Mouse (Mus musculus) hindbrain, embryonic 11.5 days (tissue): Measurements from ENCODE around the gene Gm20708. TPM values are rescaled to one million over a fixed set of nuclear protein-coding genes. Genes with fewer than 3 reads are reported as not detected.
A peak's percentile ranks its signal among the peaks of the same experiment; 100 is the strongest.

Experiments used
- ATAC-seq: fragments of 200-750 bp; cut with Nextera tagmentation; 2 replicates; pipeline ENCODE4 v1.8.0; 2017; ENCODE audit warnings: mild to moderate bottlenecking, moderate TSS enrichment, moderate library complexity; ENCODE audit not compliant: low FRiP score
- DNase-seq: peaks from one replicate; pipeline ENCODE4 v3.0.0-alpha.2; 2015; ENCODE audit warnings: low spot score
- H3K27ac ChIP-seq: fragments of 300-500 bp; sonication (generic); 2 replicates; pipeline ENCODE4 v1.5.1; 2014; ENCODE audit warnings: mild to moderate bottlenecking, low read depth, low read length
- H3K27me3 ChIP-seq: fragments of 300-500 bp; sonication (generic); 2 replicates; pipeline ENCODE4 v1.6.1; 2014; ENCODE audit warnings: mild to moderate bottlenecking, low read length, moderate library complexity, mixed read lengths; ENCODE audit not compliant: control insufficient read depth, insufficient read depth
- H3K36me3 ChIP-seq: fragments of 300-500 bp; sonication (generic); 2 replicates; pipeline ENCODE4 v1.6.1; 2014; ENCODE audit warnings: mild to moderate bottlenecking, low read length, moderate library complexity, mixed read lengths; ENCODE audit not compliant: control insufficient read depth, insufficient read depth
- H3K4me1 ChIP-seq: fragments of 300-500 bp; sonication (generic); replicated peaks from 2 replicates; pipeline ENCODE4 v1.6.1; 2014; ENCODE audit warnings: low read length, mixed read lengths; ENCODE audit not compliant: control insufficient read depth, insufficient read depth
- H3K4me2 ChIP-seq: fragments of 300-500 bp; sonication (generic); replicated peaks from 2 replicates; pipeline ENCODE4 v1.6.1; 2014; ENCODE audit warnings: mild to moderate bottlenecking, low read depth, low read length
- H3K4me3 ChIP-seq: fragments of 300-500 bp; sonication (generic); 2 replicates; pipeline ENCODE4 v1.5.1; 2014; ENCODE audit warnings: low read depth, low read length
- H3K9ac ChIP-seq: fragments of 300-500 bp; sonication (generic); 2 replicates; pipeline ENCODE4 v1.6.1; 2014; ENCODE audit warnings: low read depth, low read length
- H3K9me3 ChIP-seq: fragments of 300-500 bp; sonication (generic); 2 replicates; pipeline ENCODE4 v1.6.1; 2016; ENCODE audit warnings: low read length; ENCODE audit not compliant: control insufficient read depth
- WGBS: fragments of 180-500 bp; shearing (Covaris S2); extraction: QIAGEN DNeasy Blood & Tissue Kit; methylation state at CpG from one replicate; pipeline ENCODE4 v1.1.7; 2014; 5-methylcytosine and 5-hydroxymethylcytosine counted together
- polyA plus RNA-seq: library from polyadenylated mRNA; unstranded; fragments of >200 nt; fragmentation: Nextera tagmentation; extraction: Ambion mirVana; gene quantifications from 2 replicates; pipeline ENCODE4 v1.2.1, GENCODE M21; 2014

Gm20708 gene
- polyA plus RNA-seq, 1 experiment from 2014 or later = 0.83 TPM

DNA sequence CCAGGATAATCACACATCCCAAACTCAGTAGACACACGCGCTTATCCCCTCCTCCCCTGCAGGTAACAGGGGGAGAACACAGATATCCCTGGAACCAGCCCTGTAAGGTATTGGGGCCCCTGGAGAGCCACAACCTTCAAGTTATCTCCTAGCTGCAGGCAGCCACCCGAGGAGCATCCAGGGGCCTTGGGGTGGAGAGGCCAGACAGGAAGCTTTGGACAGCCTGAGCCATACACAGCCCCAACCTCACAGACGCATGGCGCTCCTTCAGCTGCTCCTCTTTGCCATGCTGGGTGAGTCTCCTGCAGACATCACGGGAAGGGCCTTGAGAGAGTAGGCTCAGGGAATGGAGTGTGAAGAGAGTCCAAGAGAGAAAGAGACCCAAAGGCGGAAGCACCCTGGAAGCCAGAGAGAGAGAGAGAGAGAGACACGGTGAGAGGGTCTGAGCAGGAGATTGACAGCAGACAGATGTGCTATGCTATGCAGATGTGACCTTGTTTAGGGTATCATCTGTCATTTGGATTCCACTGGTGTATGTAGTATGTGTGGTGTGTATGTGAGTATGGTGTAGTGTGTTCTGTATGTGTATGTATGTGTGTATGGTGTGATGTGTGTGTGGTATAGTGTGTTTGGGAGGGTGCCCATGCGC, 11.8 kb upstream of the Gm20708 start, which contains the start of gene 6030468B19Rik:
Gene 6030468B19Rik, plus strand, starts transcription at position 150 of the 649 bp plus-strand sequence.
- ATAC-seq (no peak), DNase-seq (no peak)
- Histone ChIP-seq H3K36me3 (no peaks in the 10 kb centered on the region), H3K9me3 (no peaks in the 10 kb centered on the region), H3K4me2 (no peak within 1 kb of the TSS), H3K27me3 (no peaks in the 10 kb centered on the region), H3K9ac (no peak within 1 kb of the TSS), H3K27ac (no peak within 1 kb of the TSS), H3K4me1 (no peaks in the 10 kb centered on the region), H3K4me3 (no peak within 1 kb of the TSS)
- WGBS = 58% methylated on average over 9 of the region's 9 CpGs

DNA sequence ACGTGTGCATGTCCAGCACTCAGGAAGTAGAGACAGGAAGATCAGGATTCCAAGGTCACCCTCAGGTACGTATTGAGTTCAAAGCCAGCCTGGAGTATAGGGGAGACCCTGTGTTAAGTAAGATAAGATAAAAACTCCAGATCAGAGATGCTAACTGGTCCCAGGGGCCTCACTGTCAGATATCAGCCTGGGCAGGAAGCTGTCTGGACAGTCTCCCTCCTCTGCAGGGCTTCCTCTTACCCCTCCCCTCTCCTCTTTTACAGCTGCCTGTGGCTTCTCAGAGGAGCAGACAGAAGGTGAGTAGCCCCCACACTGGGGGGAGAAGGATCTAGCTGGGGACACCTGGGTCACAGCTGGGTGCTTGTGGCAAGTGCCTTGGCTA, 11.3 kb upstream of the Gm20708 start:
- Histone ChIP-seq H3K9ac (no peak overlapping the region), H3K36me3 (no peaks in the 10 kb centered on the region), H3K4me1 (no peaks in the 10 kb centered on the region), H3K27ac (no peak overlapping the region), H3K4me2 (no peak overlapping the region), H3K9me3 (no peaks in the 10 kb centered on the region), H3K4me3 (no peak overlapping the region), H3K27me3 (no peaks in the 10 kb centered on the region)
- 37% methylated on average over 2 of the region's 2 CpGs for WGBS
- DNase-seq (no peak), ATAC-seq (no peak)

GRCm38 (mm10) chr11:117799174-117799573, 10.3 kb upstream of the Gm20708 start:
- no peaks in the 10 kb centered on the region for H3K4me1 ChIP-seq
- no peak overlapping the region for H3K4me2 ChIP-seq
- WGBS = 70% methylated on average over 5 of the region's 5 CpGs
- H3K27me3 ChIP-seq = no peaks in the 10 kb centered on the region
- no peaks in the 10 kb centered on the region for H3K36me3 ChIP-seq
- no peak overlapping the region for H3K4me3 ChIP-seq
- no peak overlapping the region for H3K27ac ChIP-seq
- no peaks in the 10 kb centered on the region for H3K9me3 ChIP-seq
- no peak overlapping the region for H3K9ac ChIP-seq
- DNase-seq (no peak), ATAC-seq (no peak)

GRCm38 (mm10) chr11:117800038-117800437, 9.4 kb upstream of the Gm20708 start:
- ATAC-seq (no peak), DNase-seq (no peak)
- H3K4me3 ChIP-seq = no peak overlapping the region
- WGBS = 79% methylated on average over 7 of the region's 7 CpGs
- no peaks in the 10 kb centered on the region for H3K9me3 ChIP-seq
- no peaks in the 10 kb centered on the region for H3K27me3 ChIP-seq
- no peak overlapping the region for H3K4me2 ChIP-seq
- H3K27ac ChIP-seq = no peak overlapping the region
- no peaks in the 10 kb centered on the region for H3K36me3 ChIP-seq
- H3K4me1 ChIP-seq = no peaks in the 10 kb centered on the region
- H3K9ac ChIP-seq = no peak overlapping the region

DNA sequence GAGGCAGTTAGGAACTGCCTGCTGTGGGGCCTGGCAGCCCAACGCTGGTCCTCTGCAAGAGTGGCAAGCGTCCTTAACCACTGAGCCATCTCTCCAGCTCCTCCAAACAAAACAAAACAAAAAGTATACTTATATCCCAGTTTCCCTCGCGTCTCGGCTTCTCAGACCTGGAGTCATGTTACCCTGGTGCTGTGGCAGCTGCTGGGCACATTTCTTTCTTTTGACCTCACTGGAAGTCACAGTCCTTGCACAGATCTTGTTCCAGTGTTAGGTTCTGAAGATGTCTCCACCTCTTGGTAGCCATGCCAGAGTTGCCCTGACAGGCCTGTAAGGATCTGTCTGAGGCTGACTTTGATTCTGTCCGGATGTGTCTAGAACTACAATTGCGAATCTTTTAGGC, 7.8 kb upstream of the Gm20708 start:
- ATAC-seq (no peak), DNase-seq (no peak)
- Histone ChIP-seq H3K36me3 (no peaks in the 10 kb centered on the region), H3K4me2 (no peak overlapping the region), H3K9me3 (no peaks in the 10 kb centered on the region), H3K4me1 (no peaks in the 10 kb centered on the region), H3K27me3 (no peaks in the 10 kb centered on the region), H3K9ac (no peak overlapping the region), H3K4me3 (no peak overlapping the region), H3K27ac (no peak overlapping the region)
- 71% methylated on average over 7 of the region's 7 CpGs for WGBS

DNA sequence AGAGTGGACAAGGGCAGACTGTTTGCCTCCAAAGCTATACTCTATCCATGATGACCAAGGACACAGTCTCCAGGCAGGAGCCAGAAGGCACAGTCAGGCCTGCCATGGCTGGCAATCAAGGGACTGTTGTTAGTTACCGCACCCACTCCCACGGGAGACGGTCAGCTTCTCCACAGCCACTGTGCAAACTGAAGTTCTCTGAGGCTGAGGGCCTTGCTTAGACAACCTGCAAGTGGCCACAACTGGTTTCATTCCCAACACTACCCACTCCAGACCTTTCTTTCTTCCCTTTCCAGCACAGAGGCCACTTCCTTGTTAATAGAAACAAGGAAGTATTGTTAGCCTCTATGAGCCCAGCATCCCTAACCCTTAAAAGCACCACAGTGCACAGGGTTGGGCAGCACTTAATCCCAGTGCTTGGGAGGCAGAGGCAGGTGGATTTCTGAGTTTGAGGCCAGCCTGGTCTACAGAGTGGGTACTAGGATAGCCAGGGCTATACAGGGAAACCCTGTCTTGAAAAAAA, 6.2 kb upstream of the Gm20708 start:
- DNase-seq (no peak), ATAC-seq (no peak)
- H3K9ac ChIP-seq = no peak overlapping the region
- no peak overlapping the region for H3K4me3 ChIP-seq
- H3K27ac ChIP-seq = no peak overlapping the region
- H3K27me3 ChIP-seq = no peaks in the 10 kb centered on the region
- H3K4me1 ChIP-seq = no peaks in the 10 kb centered on the region
- no peaks in the 10 kb centered on the region for H3K9me3 ChIP-seq
- H3K4me2 ChIP-seq = no peak overlapping the region
- WGBS = 91% methylated on average over 3 of the region's 3 CpGs
- H3K36me3 ChIP-seq = no peaks in the 10 kb centered on the region

DNA sequence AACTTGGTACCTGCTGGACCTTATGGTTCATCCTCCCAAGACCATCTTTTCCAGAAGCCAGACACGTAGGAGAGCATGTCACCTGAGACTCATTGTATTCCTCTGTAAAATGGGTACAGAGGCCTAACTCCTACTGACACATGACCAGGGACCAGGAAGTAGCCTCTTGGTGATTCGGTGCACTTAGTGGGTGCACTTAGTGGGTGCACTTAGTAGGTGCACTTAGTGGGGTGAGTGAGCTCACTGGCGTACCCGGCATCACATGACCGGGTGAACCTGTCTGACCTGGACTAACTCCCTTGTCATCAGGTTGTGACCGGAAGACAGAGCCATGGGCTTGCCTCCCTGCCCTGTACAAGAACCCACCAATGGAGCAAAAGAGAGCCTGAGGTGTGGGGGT, 2.7 kb upstream of the Gm20708 start:
- WGBS = 94% methylated on average over 6 of the region's 6 CpGs
- no peaks in the 10 kb centered on the region for H3K36me3 ChIP-seq
- ATAC-seq = no peak

DNA sequence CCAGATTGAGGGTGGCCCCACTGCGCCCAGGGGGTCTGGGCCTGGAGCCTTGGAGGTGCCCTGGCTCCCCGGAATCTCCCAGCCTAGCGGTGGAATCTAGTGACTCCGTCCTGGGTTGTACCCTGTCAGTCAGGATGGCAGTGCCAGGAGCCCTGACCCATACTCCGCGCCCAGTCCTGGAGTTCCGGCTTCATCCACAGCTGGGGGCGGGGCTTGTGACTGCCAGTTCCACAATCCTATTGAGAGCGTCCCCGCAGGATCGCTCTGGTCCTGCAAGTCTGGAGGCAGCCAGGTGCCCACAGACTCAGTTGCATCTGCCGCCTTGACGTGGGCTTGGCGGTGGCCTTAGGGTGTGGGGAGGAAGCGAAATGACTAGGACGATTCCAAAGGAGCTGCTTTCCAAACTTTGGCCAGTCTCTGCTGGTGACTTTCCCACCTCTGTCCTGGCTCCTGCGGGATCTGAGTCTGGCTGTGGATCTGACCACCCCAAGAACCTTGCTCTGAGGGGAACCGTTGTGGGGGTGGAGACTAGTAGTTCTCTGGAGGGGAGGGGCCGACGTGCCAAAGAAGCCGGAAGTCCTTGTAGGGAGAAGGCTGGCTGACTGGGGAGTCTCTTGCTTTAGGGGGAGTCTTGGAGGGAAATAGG, 1.1 kb downstream of the Gm20708 start:
- Histone ChIP-seq H3K9ac (peak overlapping the region; percentile 64), H3K9me3 (no peaks in the 10 kb centered on the region), H3K4me3 (peak overlapping the region; percentile 62), H3K4me2 (peak overlapping the region; percentile 100), H3K4me1 (peaks cover 5% of the 10 kb centered on the region; the same call in 1 of the 2 replicates), H3K27ac (no peak overlapping the region), H3K27me3 (peaks cover 5% of the 10 kb centered on the region; the same call in 1 of the 2 replicates), H3K36me3 (no peaks in the 10 kb centered on the region; the same call in 1 of the 2 replicates)
- ATAC-seq (peak; percentile 67; the same call in 1 of the 2 replicates), DNase-seq (peak; percentile 86)
- under 1% methylated on average over 21 of the region's 21 CpGs for WGBS

More for the DNA sequence above, 2.7 kb upstream of the Gm20708 start:
- H3K4me2 ChIP-seq = no peak overlapping the region
- peaks cover 5% of the 10 kb centered on the region; the same call in 1 of the 2 replicates for H3K27me3 ChIP-seq
- H3K4me3 ChIP-seq = no peak overlapping the region
- no peaks in the 10 kb centered on the region for H3K9me3 ChIP-seq
- no peak overlapping the region for H3K9ac ChIP-seq
- DNase-seq = no peak
- H3K4me1 ChIP-seq = peaks cover 5% of the 10 kb centered on the region; the same call in 1 of the 2 replicates
- H3K27ac ChIP-seq = no peak overlapping the region
